Mouse (Mus musculus) lung, postnatal 0 days (tissue): ENCODE results near the gene Zranb2.

ENCODE experiments used
- CTCF ChIP-seq: IDR thresholded peaks from 2 replicates; pipeline ENCODE4 v1.5.1; 2016; ENCODE audit warnings: antibody characterized with exemption, mild to moderate bottlenecking
- EP300 ChIP-seq: IDR thresholded peaks from 2 replicates; pipeline ENCODE4 v1.6.1; 2016; ENCODE audit warnings: antibody characterized with exemption, mild to moderate bottlenecking, control low read depth

DNA sequence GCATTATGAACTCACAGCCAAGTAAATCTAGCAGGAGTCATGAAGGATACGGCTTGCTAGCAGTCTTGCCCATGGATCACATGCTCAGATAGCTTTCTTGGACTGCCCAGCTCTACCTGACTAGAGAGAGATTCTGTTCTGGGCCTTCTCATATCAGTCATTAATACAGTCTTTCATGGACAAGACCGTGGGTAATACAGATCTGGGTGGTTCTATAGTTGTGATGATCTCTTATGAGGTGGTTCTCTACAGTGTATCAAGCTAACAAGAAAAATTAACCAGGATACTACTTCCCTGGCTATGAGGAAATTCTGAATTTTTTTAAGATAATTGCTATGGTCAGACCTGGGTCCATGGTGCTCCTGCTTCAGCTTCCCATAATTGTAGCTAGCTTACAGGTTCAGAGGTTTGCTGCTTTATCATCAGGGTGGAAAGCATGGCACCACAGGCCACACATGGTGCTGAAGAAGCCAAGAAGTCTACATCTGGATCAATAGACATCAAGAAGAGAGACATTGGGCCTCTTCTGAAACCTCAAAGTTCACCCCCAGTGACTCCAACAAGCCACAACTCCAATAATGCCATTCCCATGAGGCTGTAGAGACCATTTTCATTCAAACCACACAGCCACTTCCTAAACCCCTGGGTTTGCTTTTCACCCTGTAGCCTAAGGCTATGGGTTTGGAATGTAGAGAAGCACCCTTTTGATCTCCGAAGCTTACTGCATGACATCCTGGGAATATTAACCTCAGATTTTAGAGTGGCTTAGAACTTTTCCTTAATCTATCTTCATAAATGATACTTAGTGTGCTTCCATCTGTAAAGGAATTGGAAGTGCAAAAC, 16.0 kb downstream of the Zranb2 start:
- TF ChIP-seq CTCF (no peak), EP300 (no peak)
